Mouse (Mus musculus) hematopoietic stem cell, adult 5-6 weeks (primary cell): ENCODE measurements around the gene Gm20838. TPM values are rescaled to one million over a fixed set of nuclear protein-coding genes. Genes with fewer than 3 reads are reported as not detected.
"Not testable (repeated sequence)": the region's sequence is repeated elsewhere in the genome, so short reads cannot be mapped to it uniquely, and the experiment has no call there.

ENCODE experiments used
- ATAC-seq, 2 experiments: fragments of 125-278 bp in 1 of 2; replicated peaks in 1 of 2; 2 replicates each; pipeline ENCODE4 v1.8.0; 2016 to 2017; ENCODE audit warnings: inconsistent platforms in 2 of 2, mild to moderate bottlenecking in 2 of 2, moderate number of reproducible peaks in 2 of 2, low read depth in 1 of 2, moderate TSS enrichment in 1 of 2; ENCODE audit not compliant: low FRiP score in 2 of 2, poor library complexity in 2 of 2, severe bottlenecking in 2 of 2, insufficient read depth in 1 of 2, low TSS enrichment in 1 of 2
- total RNA-seq: library from RNA; stranded (forward); fragments of 172-1452, 232-1000 nt; gene quantifications from 2 replicates; pipeline ENCODE4 v1.2.3, GENCODE M21; 2017

The Gm20838 gene
- not detected in 2 replicates for total RNA-seq

DNA sequence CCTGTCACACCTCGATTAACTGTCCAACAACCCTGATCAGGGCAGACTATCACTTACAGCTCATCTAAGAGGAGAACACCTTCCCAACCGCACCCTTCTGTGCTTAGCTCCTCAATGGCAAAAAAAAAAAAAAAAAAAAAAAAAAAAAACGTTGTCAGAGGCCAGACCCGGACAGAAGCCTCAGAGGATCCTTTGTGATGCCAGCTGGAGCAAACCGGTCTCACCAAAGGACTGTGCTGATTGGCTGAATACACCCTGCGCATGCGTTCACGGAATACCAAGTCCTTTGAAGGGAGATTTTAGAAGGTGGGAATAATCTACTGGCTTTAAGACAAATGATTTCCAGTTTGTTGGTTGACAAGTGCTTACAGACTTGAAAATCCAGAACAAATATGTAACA, at the start of gene Gm20838:
Gene Gm20838 (minus strand): TSS at position 101 of the 400 bp plus-strand sequence.
- not testable (repeated sequence) for ATAC-seq
